Mouse (Mus musculus) layer of hippocampus, postnatal 14 days (tissue): ENCODE results near the gene Il1r1. TPM values are rescaled to one million over a fixed set of nuclear protein-coding genes. Genes with fewer than 3 reads are reported as not detected.

Source experiments
- DNase-seq, 2 experiments: peaks; one replicate each; pipeline ENCODE4 v3.0.0; 2021 to 2022; ENCODE audit warnings: low spot score in 2 of 2, mixed read lengths in 1 of 2
- total RNA-seq, 2 experiments: library from RNA; stranded (reverse); gene quantifications; 2 replicates each; pipeline ENCODE4 v1.2.3; 2021

Gene Il1r1
- total RNA-seq, 2 experiments from 2014 or later: 5.3 to 5.8 TPM

- DNase-seq: no peak
Observed at GRCm38 (mm10) chr1:40314016-40314415, 89.1 kb downstream of the Il1r1 start.

GRCm38 (mm10) chr1:40317657-40318056 lies 92.8 kb downstream of the Il1r1 start:
- no peak for DNase-seq

- DNase-seq: no peak
Observed at GRCm38 (mm10) chr1:40321824-40322223, 96.9 kb downstream of the Il1r1 start.

- DNase-seq: no peak
Observed at GRCm38 (mm10) chr1:40322543-40322942, 97.7 kb downstream of the Il1r1 start.

- DNase-seq: no peak
Observed at GRCm38 (mm10) chr1:40324457-40324856, 99.6 kb downstream of the Il1r1 start, which contains the start of gene Il1rl2. Gene Il1rl2 (plus strand): TSS chr1:40324610.

GRCm38 (mm10) chr1:40324955-40325702 lies 100.2 kb downstream of the Il1r1 start:
- DNase-seq: no peak

- DNase-seq: no peak
Observed at GRCm38 (mm10) chr1:40325711-40326327, 100.9 kb downstream of the Il1r1 start.

- DNase-seq: no peak
Observed at GRCm38 (mm10) chr1:40327604-40328003, 102.7 kb downstream of the Il1r1 start.

GRCm38 (mm10) chr1:40329526-40329925 lies 104.6 kb downstream of the Il1r1 start:
- no peak for DNase-seq

- no peak for DNase-seq
Observed at GRCm38 (mm10) chr1:40330181-40330580, 105.3 kb downstream of the Il1r1 start.

GRCm38 (mm10) chr1:40339346-40339745 lies 114.5 kb downstream of the Il1r1 start:
- no peak for DNase-seq

GRCm38 (mm10) chr1:40340102-40340501 lies 115.2 kb downstream of the Il1r1 start:
- no peak for DNase-seq

- no peak for DNase-seq
Observed at GRCm38 (mm10) chr1:40352158-40352903, 127.5 kb downstream of the Il1r1 start.

GRCm38 (mm10) chr1:40352904-40353286 lies 128.0 kb downstream of the Il1r1 start:
- no peak for DNase-seq

- no peak for DNase-seq
Observed at GRCm38 (mm10) chr1:40354665-40355064, 129.8 kb downstream of the Il1r1 start.

GRCm38 (mm10) chr1:40355431-40355843 lies 130.6 kb downstream of the Il1r1 start:
- no peak for DNase-seq

GRCm38 (mm10) chr1:40355904-40356521 lies 131.1 kb downstream of the Il1r1 start:
- no peak for DNase-seq

- DNase-seq: no peak
Observed at GRCm38 (mm10) chr1:40357921-40358320, 133.0 kb downstream of the Il1r1 start.

GRCm38 (mm10) chr1:40358351-40358750 lies 133.5 kb downstream of the Il1r1 start:
- no peak for DNase-seq

GRCm38 (mm10) chr1:40358771-40359181 lies 133.9 kb downstream of the Il1r1 start:
- DNase-seq: no peak

- DNase-seq: no peak
Observed at GRCm38 (mm10) chr1:40359731-40360130, 134.9 kb downstream of the Il1r1 start.

GRCm38 (mm10) chr1:40360969-40361368 lies 136.1 kb downstream of the Il1r1 start:
- DNase-seq: no peak
